Mouse (Mus musculus) c-Kit-positive CD71-positive TER-119-negative erythroid progenitor cells, embryonic 14.5 days (primary cell): Measurements from ENCODE around the gene Lax1.

Source experiments
- DNase-seq: peaks from one replicate; pipeline ENCODE4 v3.0.0-alpha.2; 2013; ENCODE audit warnings: low read depth

The Lax1 gene

GRCm38 (mm10) chr1:133632168-133632567 lies 57.7 kb downstream of the Lax1 start:
- DNase-seq: no peak
